In genomic region chr5:88764430-88764986, GRCm38 (mm10) we compare ENCODE assay signal across 8 mouse cellular contexts. TPM values are rescaled to one million over a fixed set of nuclear protein-coding genes. Genes with fewer than 3 reads are reported as not detected.
DNase-seq lines count a peak whose midpoint lies in the region; ATAC-seq lines count a peak whose summit lies in the region.

No protein-coding gene starts in this region.

- DNase-seq in lung, postnatal 36 days = no peak
- peak; percentile 98 for DNase-seq in midbrain, embryonic 14.5 days
- DNase-seq in ovary, postnatal 14 days (ENCODE audit: low spot score) = no peak
- no peak for DNase-seq in cerebellum, adult 8-10 months

- 0 out of 2 replicates have a peak overlapping the region, but pooled peaks have one; percentile 23 for H3K27ac ChIP-seq in lung, embryonic 15.5 days
- H3K27ac ChIP-seq in embryonic facial prominence, embryonic 12.5 days = peak overlapping the region; percentile 93; the same call in 1 of the 2 replicates
- H3K27ac ChIP-seq in hindbrain, embryonic 16.5 days (ENCODE audit: low read depth, low read length) = peak overlapping the region; percentile 89
- H3K27ac ChIP-seq in midbrain, embryonic 14.5 days (replicated peaks; ENCODE audit: low read depth, low read length) = peak overlapping the region; percentile 92

- WGBS in lung, embryonic 15.5 days = under 1% methylated on average over 23 of the region's 23 CpGs
- WGBS in embryonic facial prominence, embryonic 12.5 days = under 1% methylated on average over 22 of the region's 23 CpGs
- 1% methylated on average over 23 of the region's 23 CpGs for WGBS in hindbrain, embryonic 16.5 days
- under 1% methylated on average over 23 of the region's 23 CpGs for WGBS in midbrain, embryonic 14.5 days

- H3K9ac ChIP-seq in lung, embryonic 15.5 days = peak overlapping the region; percentile 27; the same call in 1 of the 2 replicates
- H3K9ac ChIP-seq in embryonic facial prominence, embryonic 12.5 days = peak overlapping the region; percentile 66; the same call in 1 of the 2 replicates
- H3K9ac ChIP-seq in hindbrain, embryonic 16.5 days (ENCODE audit: low read depth, low read length) = peak overlapping the region; percentile 85
- peak overlapping the region; percentile 84 for H3K9ac ChIP-seq in midbrain, embryonic 14.5 days (replicated peaks; ENCODE audit: low read length)

- peaks cover 15% of the 10 kb centered on the region; the same call in 1 of the 2 replicates for H3K4me1 ChIP-seq in lung, embryonic 15.5 days
- H3K4me1 ChIP-seq in embryonic facial prominence, embryonic 12.5 days = peaks cover 14% of the 10 kb centered on the region
- H3K4me1 ChIP-seq in hindbrain, embryonic 16.5 days (ENCODE audit: control insufficient read depth, insufficient read depth, low read depth, low read length) = peaks cover 12% of the 10 kb centered on the region
- peaks cover 19% of the 10 kb centered on the region for H3K4me1 ChIP-seq in midbrain, embryonic 14.5 days (ENCODE audit: control insufficient read depth, insufficient read depth, low read length)

- peaks cover 1% of the 10 kb centered on the region for H3K36me3 ChIP-seq in lung, embryonic 15.5 days
- H3K36me3 ChIP-seq in embryonic facial prominence, embryonic 12.5 days = peaks cover 2% of the 10 kb centered on the region; the same call in 1 of the 2 replicates
- H3K36me3 ChIP-seq in hindbrain, embryonic 16.5 days (ENCODE audit: control insufficient read depth, insufficient read depth, low read length) = peaks cover under 1% of the 10 kb centered on the region; the same call in 1 of the 2 replicates
- peaks cover 5% of the 10 kb centered on the region; the same call in 1 of the 2 replicates for H3K36me3 ChIP-seq in midbrain, embryonic 14.5 days (ENCODE audit: control insufficient read depth, insufficient read depth, low read length)

- H3K4me3 ChIP-seq in lung, embryonic 15.5 days = peak overlapping the region; percentile 57
- peak overlapping the region; percentile 69 for H3K4me3 ChIP-seq in embryonic facial prominence, embryonic 12.5 days
- peak overlapping the region; percentile 92 for H3K4me3 ChIP-seq in hindbrain, embryonic 16.5 days (ENCODE audit: low read length)
- peak overlapping the region; percentile 79 for H3K4me3 ChIP-seq in midbrain, embryonic 14.5 days (replicated peaks; ENCODE audit: low read depth, low read length)

- peak; percentile 71 for ATAC-seq in lung, embryonic 15.5 days (ENCODE audit: borderline replicate concordance, extremely low read depth, low FRiP score, low TSS enrichment)
- peak; percentile 62; the same call in 1 of the 2 replicates for ATAC-seq in embryonic facial prominence, embryonic 12.5 days (ENCODE audit: insufficient number of reproducible peaks, insufficient read depth, low FRiP score, low TSS enrichment)
- ATAC-seq in hindbrain, embryonic 16.5 days = peak; percentile 75
- peak; percentile 55 for ATAC-seq in midbrain, embryonic 14.5 days (ENCODE audit: low FRiP score, low TSS enrichment)
- ATAC-seq in monocyte, adult 5-6 weeks (replicated peaks; ENCODE audit: insufficient number of reproducible peaks, low FRiP score, low TSS enrichment, poor library complexity, severe bottlenecking) = no peak

- H3K4me2 ChIP-seq in lung, embryonic 15.5 days = peak overlapping the region; percentile 66
- H3K4me2 ChIP-seq in embryonic facial prominence, embryonic 12.5 days (replicated peaks) = peak overlapping the region; percentile 55
- H3K4me2 ChIP-seq in hindbrain, embryonic 16.5 days (ENCODE audit: low read length) = peak overlapping the region; percentile 54
- H3K4me2 ChIP-seq in midbrain, embryonic 14.5 days (ENCODE audit: low read length) = peak overlapping the region; percentile 62

- H3K27me3 ChIP-seq in lung, embryonic 15.5 days = no peaks in the 10 kb centered on the region
- H3K27me3 ChIP-seq in embryonic facial prominence, embryonic 12.5 days = no peaks in the 10 kb centered on the region
- H3K27me3 ChIP-seq in hindbrain, embryonic 16.5 days (replicated peaks; ENCODE audit: control insufficient read depth, insufficient read depth, low read length) = no peaks in the 10 kb centered on the region
- no peaks in the 10 kb centered on the region for H3K27me3 ChIP-seq in midbrain, embryonic 14.5 days (ENCODE audit: control insufficient read depth, insufficient read depth, low read length)

- no peaks in the 10 kb centered on the region for H3K9me3 ChIP-seq in lung, embryonic 15.5 days
- no peaks in the 10 kb centered on the region for H3K9me3 ChIP-seq in embryonic facial prominence, embryonic 12.5 days
- no peaks in the 10 kb centered on the region for H3K9me3 ChIP-seq in hindbrain, embryonic 16.5 days (ENCODE audit: control insufficient read depth, low read length)
- no peaks in the 10 kb centered on the region for H3K9me3 ChIP-seq in midbrain, embryonic 14.5 days (ENCODE audit: control insufficient read depth, low read length)

RNA-seq across cellular contexts. Expression of gene Dck, which starts 0.3 kb away (rescaled TPM):
- 51.5 and 52.4 TPM in 2 replicates for polyA plus RNA-seq in lung, embryonic 15.5 days (2015; fragmentation: Nextera tagmentation; extraction: Ambion mirVana)
- 63.6 and 66.9 TPM in 2 replicates for polyA plus RNA-seq in embryonic facial prominence, embryonic 12.5 days (2016; fragmentation: Nextera tagmentation; extraction: Ambion mirVana)
- polyA plus RNA-seq in hindbrain, embryonic 16.5 days (2015; fragmentation: Nextera tagmentation; extraction: Ambion mirVana) = 41.7 and 44.1 TPM in 2 replicates
- 51.0 and 67.5 TPM in 2 replicates for polyA plus RNA-seq in midbrain, embryonic 14.5 days (2014; fragmentation: Nextera tagmentation; extraction: Ambion mirVana)
- 18.0 to 19.1 TPM (median 18.9 TPM) in 3 replicates for total RNA-seq in monocyte, adult 5-6 weeks (2017)

RNA-seq across cellular contexts. Expression of gene Mob1b, which starts 43.9 kb away (rescaled TPM):
- 10.6 and 11.9 TPM in 2 replicates for polyA plus RNA-seq in lung, embryonic 15.5 days (2015; fragmentation: Nextera tagmentation; extraction: Ambion mirVana)
- 11.8 and 13.7 TPM in 2 replicates for polyA plus RNA-seq in embryonic facial prominence, embryonic 12.5 days (2016; fragmentation: Nextera tagmentation; extraction: Ambion mirVana)
- polyA plus RNA-seq in hindbrain, embryonic 16.5 days (2015; fragmentation: Nextera tagmentation; extraction: Ambion mirVana) = 7.5 and 9.4 TPM in 2 replicates
- polyA plus RNA-seq in midbrain, embryonic 14.5 days (2014; fragmentation: Nextera tagmentation; extraction: Ambion mirVana) = 13.4 and 13.7 TPM in 2 replicates
- total RNA-seq in monocyte, adult 5-6 weeks (2017) = 12.2 to 18.6 TPM (median 16.3 TPM) in 3 replicates

Comparison
In these comparisons a context has a peak if more than half of its experiments do, and no peak if none do; other contexts are left out.
1. H3K27ac ChIP-seq: peak in every context shown above with its lines; median percentile 93 in embryonic facial prominence, embryonic 12.5 days; 92 in midbrain, embryonic 14.5 days; 89 in hindbrain, embryonic 16.5 days; 23 in lung, embryonic 15.5 days.
2. H3K9ac ChIP-seq: peak in every context shown above with its lines; median percentile 85 in hindbrain, embryonic 16.5 days; 84 in midbrain, embryonic 14.5 days; 66 in embryonic facial prominence, embryonic 12.5 days; 27 in lung, embryonic 15.5 days.